Mouse (Mus musculus) adrenal gland, postnatal 36 days (tissue): ENCODE measurements at regions not wholly inside any gene's neighbourhood (a gene's known extent, or its start where the extent isn't known, plus 50 kb on each side); places are given as distances from the start of the nearest gene placed in this dataset.
"Not testable (repeated sequence)": the region's sequence is repeated elsewhere in the genome, so short reads cannot be mapped to it uniquely, and the experiment has no call there.

ENCODE experiments used
- DNase-seq, 2 experiments: peaks; one replicate each; pipeline ENCODE4 v3.0.0; 2021; ENCODE audit warnings: mixed read lengths in 1 of 2

GRCm38 (mm10) chr14:114001377-114001776 is 687.0 kb downstream of the Tpm3-rs7 start:
- no peak for DNase-seq

GRCm38 (mm10) chr14:114002420-114002819 is 688.0 kb downstream of the Tpm3-rs7 start:
- DNase-seq: no peak

- DNase-seq: no peak
Observed at GRCm38 (mm10) chr14:114037063-114037462, 722.7 kb downstream of the Tpm3-rs7 start.

- DNase-seq: no peak
Observed at GRCm38 (mm10) chr14:114038611-114039312, 724.4 kb downstream of the Tpm3-rs7 start.

- no peak for DNase-seq
Observed at GRCm38 (mm10) chr14:114053558-114054235, 739.3 kb downstream of the Tpm3-rs7 start.

- DNase-seq: no peak
Observed at GRCm38 (mm10) chr14:114061347-114061746, 746.9 kb downstream of the Tpm3-rs7 start.

GRCm38 (mm10) chr14:114062582-114062981 is 748.2 kb downstream of the Tpm3-rs7 start:
- DNase-seq: no peak

GRCm38 (mm10) chr14:114073236-114073635 is 758.8 kb downstream of the Tpm3-rs7 start:
- DNase-seq: no peak

GRCm38 (mm10) chr14:114074011-114074410 is 759.6 kb downstream of the Tpm3-rs7 start:
- no peak for DNase-seq

- DNase-seq: peak in 1 of 2 experiments; percentile 4
Observed at GRCm38 (mm10) chr14:114106786-114107185, 792.4 kb downstream of the Tpm3-rs7 start.

- DNase-seq: no peak
Observed at GRCm38 (mm10) chr14:114128491-114128890, 814.1 kb downstream of the Tpm3-rs7 start.

- DNase-seq: no peak
Observed at GRCm38 (mm10) chr14:114166005-114166404, 851.6 kb downstream of the Tpm3-rs7 start.

- no peak for DNase-seq
Observed at GRCm38 (mm10) chr14:114215609-114216008, 876.4 kb upstream of the Gpc5 start.

GRCm38 (mm10) chr14:114220868-114221267 is 871.1 kb upstream of the Gpc5 start:
- DNase-seq: peak in 1 of 2 experiments; percentile 8

- no peak for DNase-seq
Observed at GRCm38 (mm10) chr14:114230711-114231110, 861.3 kb upstream of the Gpc5 start.

- DNase-seq: no peak
Observed at GRCm38 (mm10) chr14:114255037-114255436, 837.0 kb upstream of the Gpc5 start.

GRCm38 (mm10) chr14:114261657-114262056 is 830.4 kb upstream of the Gpc5 start:
- DNase-seq: no peak

- DNase-seq: no peak
Observed at GRCm38 (mm10) chr14:114300611-114301010, 791.4 kb upstream of the Gpc5 start.

GRCm38 (mm10) chr14:114307479-114307878 is 784.5 kb upstream of the Gpc5 start:
- DNase-seq: no peak

- no peak for DNase-seq
Observed at GRCm38 (mm10) chr14:114332662-114333061, 759.4 kb upstream of the Gpc5 start.

GRCm38 (mm10) chr14:114349345-114349744 is 742.7 kb upstream of the Gpc5 start:
- no peak for DNase-seq

GRCm38 (mm10) chr14:114349816-114350215 is 742.2 kb upstream of the Gpc5 start:
- DNase-seq: not testable (repeated sequence)

GRCm38 (mm10) chr14:114352307-114352706 is 739.7 kb upstream of the Gpc5 start:
- DNase-seq: no peak

GRCm38 (mm10) chr14:114374847-114375246 is 717.2 kb upstream of the Gpc5 start:
- no peak for DNase-seq
